Mouse (Mus musculus) embryonic fibroblast, embryonic 13.5 days (primary cell): ENCODE data around the gene Cyb561a3. TPM values are rescaled to one million over a fixed set of nuclear protein-coding genes. Genes with fewer than 3 reads are reported as not detected.

ENCODE experiments used
- H3K27ac ChIP-seq: 2 replicates; pipeline ENCODE4 v1.5.1; 2012; ENCODE audit warnings: low read length, control low read depth, inconsistent platforms; ENCODE audit not compliant: insufficient read depth
- H3K4me1 ChIP-seq: 2 replicates; pipeline ENCODE4 v1.6.1; 2011; ENCODE audit warnings: low read length; ENCODE audit not compliant: control insufficient read depth, insufficient read depth
- H3K4me3 ChIP-seq: 2 replicates; pipeline ENCODE4 v1.5.1; 2011; ENCODE audit warnings: mild to moderate bottlenecking, control low read depth, low read length; ENCODE audit not compliant: insufficient read depth
- CTCF ChIP-seq: IDR thresholded peaks from 2 replicates; pipeline ENCODE4 v1.5.1; 2011; ENCODE audit warnings: mild to moderate bottlenecking, control low read depth, low read length, moderate library complexity, borderline replicate concordance; ENCODE audit not compliant: insufficient read depth
- POLR2A ChIP-seq: IDR thresholded peaks from 2 replicates; pipeline ENCODE4 v1.6.1; 2011; ENCODE audit warnings: low read depth, mild to moderate bottlenecking, control low read depth, low read length, moderate library complexity
- polyA plus RNA-seq: library from polyadenylated mRNA; stranded (reverse); fragments of >200 nt; gene quantifications from 2 replicates; pipeline ENCODE4 v1.2.4, GENCODE M21; 2011; ENCODE audit warnings: low read depth; ENCODE audit not compliant: missing spikeins, insufficient read length

Gene Cyb561a3
- polyA plus RNA-seq, 1 experiment, result 20.5 TPM

DNA sequence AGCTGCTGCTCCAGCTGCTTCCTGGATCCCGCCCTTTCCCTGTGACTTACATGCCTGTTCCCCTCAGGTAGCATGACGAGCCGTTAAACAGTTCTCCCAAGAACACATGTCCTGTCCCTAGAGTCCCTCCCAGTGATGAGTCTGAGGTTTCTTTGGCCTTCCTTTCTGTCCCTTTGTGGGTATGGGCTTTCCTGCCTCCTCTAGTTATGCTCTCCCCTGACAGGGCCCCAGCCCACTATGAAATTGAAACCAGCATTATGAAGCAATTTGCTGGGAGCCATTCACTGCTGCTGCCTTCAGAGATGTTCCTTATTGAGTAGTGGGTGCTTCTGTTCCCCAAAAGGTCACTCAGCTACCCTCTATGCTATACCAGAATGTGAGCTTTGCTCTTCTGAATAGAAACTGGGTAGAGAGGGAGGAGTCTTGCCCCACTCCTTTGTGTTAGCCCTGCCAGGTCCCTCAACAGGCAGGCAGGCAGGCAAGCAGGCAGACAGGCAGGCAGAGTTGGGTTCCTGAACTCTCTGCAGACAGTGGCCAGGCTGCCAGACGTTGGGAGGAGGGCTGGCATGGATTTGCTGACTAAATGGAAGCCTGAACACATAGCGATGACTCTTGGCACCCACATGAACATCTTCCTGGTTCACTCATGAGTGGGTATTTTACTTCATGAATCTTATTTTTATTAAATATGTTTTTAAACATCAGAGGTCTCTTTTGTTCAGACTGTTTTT is 12.3 kb downstream of the Cyb561a3 start:
- Histone ChIP-seq H3K27ac (no peak overlapping the region), H3K4me1 (no peaks in the 10 kb centered on the region)
- TF ChIP-seq POLR2A (no peak), CTCF (no peak)

DNA sequence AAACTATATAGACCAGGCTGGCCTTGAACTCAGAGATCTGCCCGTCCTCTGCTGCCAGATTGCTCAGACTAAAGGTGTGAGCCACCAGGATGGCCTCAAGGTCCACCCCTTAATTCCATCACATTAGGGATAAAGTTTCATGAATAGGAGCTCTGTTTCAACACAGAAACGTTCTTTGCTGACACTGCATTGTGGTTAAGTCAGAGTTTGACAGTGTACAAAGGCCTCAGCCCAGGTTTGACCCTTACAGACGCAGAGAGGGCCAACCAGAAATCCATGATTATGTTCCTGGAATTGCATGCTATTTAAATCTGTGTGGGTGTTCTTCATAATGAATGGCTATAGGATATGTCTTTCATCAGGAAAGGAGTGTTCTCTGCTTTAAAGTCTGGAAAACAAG is 13.3 kb downstream of the Cyb561a3 start:
- H3K27ac ChIP-seq, result no peak overlapping the region
- TF ChIP-seq CTCF, result no peak
- TF ChIP-seq POLR2A, result no peak

More for the DNA sequence above, 12.3 kb downstream of the Cyb561a3 start:
- H3K4me3 ChIP-seq, result no peak overlapping the region

DNA sequence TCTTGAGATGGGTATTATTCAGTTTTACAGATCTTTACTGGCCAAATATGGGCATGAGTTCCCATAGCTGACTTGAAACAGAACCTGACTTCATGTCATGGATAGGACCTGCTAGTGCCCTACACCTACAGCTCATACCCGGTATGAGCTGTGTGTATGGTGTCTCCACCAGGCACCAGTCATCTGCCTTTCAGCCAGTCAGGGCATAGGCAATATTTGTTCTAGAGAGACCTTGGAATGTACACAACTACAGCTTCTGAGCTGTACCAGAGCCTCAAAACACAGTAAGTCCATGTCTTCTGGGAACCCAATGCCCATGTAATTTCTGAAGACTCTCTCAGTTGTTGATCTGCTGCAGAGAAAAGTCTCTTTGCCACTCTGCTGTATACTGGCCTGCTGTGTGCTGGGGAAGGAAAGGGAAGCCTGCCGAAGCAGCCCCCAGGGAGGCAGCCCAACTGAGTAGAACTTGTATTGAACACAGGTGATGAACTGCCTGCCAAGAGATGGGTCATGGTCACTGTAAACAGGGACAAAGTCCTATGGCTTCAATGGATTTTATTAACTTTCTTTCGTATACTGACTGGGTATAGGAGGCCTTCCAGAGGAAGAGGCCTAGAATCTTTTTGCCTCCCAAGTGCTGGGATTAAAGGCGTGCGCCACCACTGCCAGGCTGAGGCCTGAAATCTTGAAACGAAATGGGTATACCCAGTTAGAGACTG is 14.8 kb downstream of the Cyb561a3 start:
- TF ChIP-seq POLR2A (no peak), CTCF (no peak)
- H3K27ac ChIP-seq, result no peak overlapping the region
- H3K4me3 ChIP-seq, result no peak overlapping the region
- H3K4me1 ChIP-seq, result no peaks in the 10 kb centered on the region

More for the DNA sequence above, 13.3 kb downstream of the Cyb561a3 start:
- H3K4me1 ChIP-seq, result no peaks in the 10 kb centered on the region
- H3K4me3 ChIP-seq, result no peak overlapping the region

DNA sequence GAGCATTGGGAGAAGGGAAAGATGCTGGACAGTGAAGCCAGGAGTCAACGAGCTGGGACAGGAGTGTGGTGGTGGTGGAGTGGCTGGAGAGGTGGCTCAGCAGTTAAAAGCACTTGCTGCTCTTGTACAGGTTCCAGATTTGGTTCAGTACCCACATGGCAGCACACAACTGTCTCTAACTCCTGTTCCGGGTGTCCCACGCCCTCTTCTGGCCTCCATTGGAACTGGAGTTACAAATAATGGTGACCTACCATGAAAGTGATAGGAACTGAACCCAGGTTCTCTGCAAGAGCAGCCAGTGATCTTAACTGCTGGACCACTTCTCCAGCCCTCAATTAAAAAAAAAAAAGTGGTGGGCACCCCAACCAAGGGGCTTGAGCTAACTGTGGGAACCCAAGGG is 21.2 kb downstream of the Cyb561a3 start:
- no peak for TF ChIP-seq POLR2A
- Histone ChIP-seq H3K4me3 (no peak overlapping the region), H3K4me1 (peaks cover 8% of the 10 kb centered on the region), H3K27ac (no peak overlapping the region)

DNA sequence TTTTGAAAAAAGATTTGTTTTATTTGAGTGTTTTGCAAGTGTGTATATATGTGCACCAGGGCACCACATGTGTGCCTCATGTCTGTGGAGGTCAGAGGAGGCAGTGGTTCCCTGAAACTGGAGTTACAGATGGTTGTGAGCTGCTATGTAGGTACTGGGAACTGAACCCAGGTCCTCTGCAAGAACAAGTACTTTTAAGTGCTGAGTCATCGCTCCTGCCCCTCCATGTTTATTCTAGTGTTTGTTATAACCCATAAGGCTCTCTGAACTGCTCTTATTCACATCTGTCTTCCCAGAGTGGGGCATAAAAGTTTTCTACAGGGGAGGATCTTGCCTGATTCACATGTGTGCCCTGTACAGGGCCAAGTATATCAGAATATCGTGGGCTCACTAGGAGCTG is 22.7 kb downstream of the Cyb561a3 start:
- H3K27ac ChIP-seq, result no peak overlapping the region
- peaks cover 17% of the 10 kb centered on the region for H3K4me1 ChIP-seq
- no peak overlapping the region for H3K4me3 ChIP-seq
- TF ChIP-seq CTCF, result no peak
- no peak for TF ChIP-seq POLR2A

DNA sequence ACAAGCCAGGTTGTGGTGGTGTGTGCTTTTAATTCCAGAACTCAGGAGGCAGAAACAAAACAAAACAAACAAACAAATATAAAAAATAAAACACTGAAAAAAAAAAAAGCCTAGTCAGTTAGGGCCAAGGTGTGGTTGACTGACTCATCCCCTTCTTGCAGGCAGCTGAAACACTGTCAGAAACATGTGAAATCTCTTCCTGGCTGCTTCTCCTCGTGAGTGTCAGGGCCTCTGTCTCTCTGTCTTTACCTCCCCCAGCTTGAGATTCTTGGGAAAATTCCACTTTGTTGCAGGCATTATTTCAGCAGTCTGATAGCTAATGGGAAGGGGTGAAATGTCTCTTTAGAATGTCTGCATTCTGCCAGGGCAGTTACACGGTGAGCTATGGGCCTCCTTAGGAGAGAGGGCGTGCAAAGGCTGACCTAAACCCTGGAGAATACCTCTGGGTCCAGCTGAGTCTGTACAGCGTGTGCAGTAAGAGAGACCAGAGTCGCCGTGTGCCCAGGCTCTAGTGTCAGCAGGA is 25.3 kb downstream of the Cyb561a3 start:
- TF ChIP-seq POLR2A (no peak; the same call in 1 of the 2 replicates), CTCF (no peak)

DNA sequence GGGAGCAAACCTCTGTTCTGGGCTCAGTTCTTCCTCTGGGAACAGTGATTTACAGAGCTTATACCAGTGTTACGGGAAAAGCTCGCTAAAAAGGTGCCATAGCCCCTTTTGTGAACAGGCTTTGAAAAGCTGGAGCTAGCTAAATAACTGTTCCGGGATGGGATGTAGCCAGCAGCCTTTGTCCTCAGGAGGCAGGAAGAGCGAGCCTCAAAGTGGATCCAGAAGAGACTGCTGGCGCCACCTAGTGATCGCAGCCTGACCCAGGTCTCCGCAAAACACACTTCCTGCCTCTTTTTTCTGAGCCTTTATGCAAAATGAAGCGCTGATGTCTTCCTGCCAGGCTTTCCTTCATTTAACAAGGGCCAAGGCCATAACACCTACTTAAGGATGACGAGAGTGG is 25.8 kb downstream of the Cyb561a3 start:
- H3K4me3 ChIP-seq, result peak overlapping the region; percentile 7; the same call in 1 of the 2 replicates
- H3K27ac ChIP-seq, result peak overlapping the region; percentile 93
- TF ChIP-seq CTCF (peak; percentile 77), POLR2A (peak; percentile 66)
- peaks cover 18% of the 10 kb centered on the region for H3K4me1 ChIP-seq

More for the DNA sequence above, 25.3 kb downstream of the Cyb561a3 start:
- peak overlapping the region; percentile 7; the same call in 1 of the 2 replicates for H3K4me3 ChIP-seq
- peaks cover 18% of the 10 kb centered on the region for H3K4me1 ChIP-seq
- H3K27ac ChIP-seq, result peak overlapping the region; percentile 93

DNA sequence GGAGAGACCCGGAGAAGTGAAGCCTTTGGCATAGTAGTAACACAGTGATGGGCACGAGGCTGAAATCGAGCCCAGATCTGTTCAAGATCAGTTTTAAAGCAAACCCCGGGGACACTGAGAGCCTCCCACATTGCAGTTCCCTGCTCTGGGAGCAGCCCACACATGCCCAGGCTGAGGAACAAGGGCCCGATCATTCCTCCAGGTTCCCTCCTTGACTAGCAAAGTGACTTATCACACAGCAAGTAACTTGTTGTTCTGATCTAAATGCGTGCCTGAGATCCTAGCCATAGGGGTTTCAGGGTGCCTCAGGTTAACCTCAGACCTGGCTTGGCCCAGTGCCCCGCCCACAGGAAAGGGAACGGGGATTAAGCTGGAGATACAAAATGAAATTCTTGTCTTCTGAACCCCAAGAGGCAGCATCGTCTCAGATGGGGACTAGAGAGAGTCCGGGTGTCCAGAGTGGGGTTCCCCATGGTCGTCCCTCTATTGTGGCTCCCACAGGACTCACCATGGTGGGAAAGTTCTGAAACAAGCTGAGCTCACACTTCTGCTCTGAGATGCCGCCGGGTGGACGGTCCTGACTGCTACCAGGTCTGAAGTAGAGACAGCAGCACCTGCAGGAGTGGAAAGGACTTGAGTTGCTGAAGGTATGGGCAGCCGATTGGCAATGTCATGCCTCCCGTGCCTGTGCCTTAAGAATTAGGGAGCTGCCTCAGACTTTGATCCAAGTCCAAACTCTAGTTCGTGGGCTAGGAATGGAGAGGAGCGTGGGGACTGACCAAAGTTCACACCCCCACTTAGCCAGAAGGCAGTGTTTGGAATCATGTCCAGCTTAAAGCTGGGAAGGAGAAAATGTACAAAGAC is 26.9 kb downstream of the Cyb561a3 start:
- Histone ChIP-seq H3K27ac (peak overlapping the region; percentile 85), H3K4me1 (peaks cover 22% of the 10 kb centered on the region), H3K4me3 (no peak overlapping the region)
- TF ChIP-seq POLR2A (no peak), CTCF (no peak)

DNA sequence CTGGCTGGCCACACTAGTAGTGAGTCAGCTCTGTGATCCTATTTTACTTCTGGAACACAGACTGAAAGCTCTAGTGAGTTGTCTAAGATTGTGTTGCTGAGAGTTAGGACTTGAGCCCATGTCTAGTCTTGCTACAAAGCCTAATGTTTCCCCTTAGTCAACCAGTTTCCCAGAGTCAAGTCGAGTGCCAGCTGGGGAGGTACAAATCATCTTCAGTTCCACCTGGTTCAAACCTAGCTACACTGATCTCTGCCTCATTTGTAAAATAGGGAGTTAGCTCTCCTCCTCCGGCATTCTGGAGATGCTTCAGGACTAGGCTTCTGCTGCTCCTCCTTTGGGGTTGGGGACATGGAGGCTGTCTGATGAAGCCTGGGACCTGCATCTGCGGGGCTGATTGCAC is 27.6 kb downstream of the Cyb561a3 start:
- H3K4me1 ChIP-seq, result peaks cover 24% of the 10 kb centered on the region

More for the DNA sequence above, 27.6 kb downstream of the Cyb561a3 start:
- peak overlapping the region; percentile 85 for H3K27ac ChIP-seq
- peak overlapping the region; percentile 60 for H3K4me3 ChIP-seq
- peak; percentile 47; the same call in 1 of the 2 replicates for TF ChIP-seq POLR2A
- TF ChIP-seq CTCF, result no peak
